Mouse (Mus musculus): ENCODE results near the gene CN725425. TPM values are rescaled to one million over a fixed set of nuclear protein-coding genes. Genes with fewer than 3 reads are reported as not detected.

Gene CN725425
- not detected in 2 replicates for polyA plus RNA-seq (2014; fragmentation: Nextera tagmentation; extraction: Ambion mirVana)

DNA sequence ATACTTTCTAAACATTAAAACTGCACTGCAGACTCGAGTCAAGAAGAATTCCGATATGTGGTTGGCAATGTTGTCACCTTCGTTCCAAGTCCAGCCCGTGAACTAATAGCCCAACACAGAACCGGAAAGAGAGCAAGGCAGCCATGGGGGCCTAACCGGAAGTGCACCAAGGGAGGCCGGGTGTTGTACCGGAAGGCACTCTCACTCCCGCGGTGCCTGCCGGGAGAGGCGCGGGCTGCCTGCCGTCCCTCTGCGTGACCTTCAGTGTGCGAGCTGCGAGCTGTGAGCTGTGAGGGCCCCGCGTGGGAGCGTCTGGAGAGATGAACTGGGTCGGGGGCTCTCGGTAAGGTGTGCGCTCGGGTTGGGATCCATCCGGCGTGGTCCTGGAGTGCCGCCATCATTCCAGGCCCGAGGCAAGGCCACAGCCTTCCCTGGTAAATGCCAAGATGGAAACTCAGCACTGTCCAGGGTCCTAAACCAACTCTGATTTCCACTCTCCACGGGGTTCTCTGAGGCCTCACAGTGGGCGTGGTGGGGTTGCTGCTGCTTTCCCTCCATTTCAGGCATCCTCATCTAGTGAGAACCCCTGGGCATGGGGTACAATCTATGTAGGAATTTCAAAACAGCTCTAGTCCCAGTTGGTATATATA, at the start of gene CN725425:
TSS of gene CN725425 (plus strand) at position 239 of the 650 bp plus-strand sequence.
- Histone ChIP-seq H3K4me1 (ENCODE audit: insufficient read depth) (no peaks in the 10 kb centered on the region), H3K4me2 (no peak within 1 kb of the TSS), H3K9ac (no peak within 1 kb of the TSS), H3K27me3 (ENCODE audit: insufficient read depth, low read length) (no peaks in the 10 kb centered on the region), H3K9me3 (ENCODE audit: low read depth, low read length) (no peaks in the 10 kb centered on the region), H3K4me3 (ENCODE audit: low read depth, low read length) (no peak within 1 kb of the TSS), H3K27ac (ENCODE audit: low read depth) (no peak within 1 kb of the TSS), H3K36me3 (ENCODE audit: insufficient read depth) (no peaks in the 10 kb centered on the region)
- 85% methylated on average over 30 of the region's 30 CpGs for WGBS
- DNase-seq: no peak
- no peak for TF ChIP-seq CTCF (IDR thresholded peaks at IDR 0.05; ENCODE audit: low read depth)
- ATAC-seq (ENCODE audit: insufficient read depth): no peak

DNA sequence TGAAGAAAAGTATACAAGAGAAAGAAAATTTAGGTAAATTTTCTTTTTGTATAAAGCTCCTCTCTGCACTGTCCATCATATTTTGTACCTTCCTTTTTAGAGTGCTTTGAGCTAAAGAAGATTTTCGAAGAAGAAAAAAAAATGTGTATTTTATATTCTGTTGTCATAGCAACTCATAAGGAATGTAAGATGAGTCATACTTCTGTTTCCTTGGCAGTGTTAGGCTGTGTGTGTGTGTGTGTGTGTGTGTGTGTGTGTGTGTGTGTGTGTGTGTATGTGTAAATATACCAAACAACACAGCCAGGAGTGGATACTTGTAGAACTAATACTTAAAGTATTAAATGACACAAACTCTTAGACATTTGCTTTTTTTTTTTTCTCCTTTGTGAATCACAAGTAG, 46.7 kb upstream of the CN725425 start:
- H3K4me1 ChIP-seq (ENCODE audit: insufficient read depth): no peaks in the 10 kb centered on the region
- 0 out of 2 replicates have a peak, but pooled peaks cover 3% of the 10 kb centered on the region for H3K9me3 ChIP-seq (ENCODE audit: low read depth, low read length)
- H3K36me3 ChIP-seq (ENCODE audit: insufficient read depth): no peaks in the 10 kb centered on the region
- no peak overlapping the region for H3K27ac ChIP-seq (ENCODE audit: low read depth)
- H3K27me3 ChIP-seq (ENCODE audit: insufficient read depth, low read length): no peaks in the 10 kb centered on the region
- H3K4me2 ChIP-seq: no peak overlapping the region
- no peak for TF ChIP-seq CTCF (IDR thresholded peaks at IDR 0.05; ENCODE audit: low read depth)
- ATAC-seq (ENCODE audit: insufficient read depth) (no peak; the same call in 1 of the 2 replicates), DNase-seq (peak; percentile 6)
- no peak overlapping the region for H3K4me3 ChIP-seq (ENCODE audit: low read depth, low read length)
- WGBS: 27% methylated on average over 1 of the region's 1 CpGs
- no peak overlapping the region for H3K9ac ChIP-seq

DNA sequence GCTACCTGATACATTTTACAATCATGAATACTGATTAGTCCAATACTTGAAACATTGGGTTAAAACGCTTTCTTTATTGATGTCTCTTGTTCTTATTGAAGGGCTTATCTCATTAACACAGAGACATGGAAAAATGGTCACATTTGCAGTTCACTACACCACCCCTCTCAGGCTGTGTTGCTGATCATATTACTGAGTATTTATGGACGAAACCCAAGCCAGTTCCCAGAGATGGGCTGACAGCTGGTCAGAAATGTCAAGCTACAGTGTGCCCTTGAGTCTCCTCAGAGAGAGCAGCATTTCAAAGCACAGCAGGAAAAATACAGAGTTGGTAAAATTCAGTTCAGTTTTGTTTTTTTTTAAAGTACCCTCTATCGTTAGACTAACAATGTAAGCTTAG, 46.0 kb upstream of the CN725425 start:
- ATAC-seq (ENCODE audit: insufficient read depth): no peak
- no peak overlapping the region for H3K4me2 ChIP-seq
- H3K27me3 ChIP-seq (ENCODE audit: insufficient read depth, low read length): no peaks in the 10 kb centered on the region
- H3K36me3 ChIP-seq (ENCODE audit: insufficient read depth): no peaks in the 10 kb centered on the region
- no peak overlapping the region for H3K9ac ChIP-seq
- no peak overlapping the region for H3K4me3 ChIP-seq (ENCODE audit: low read depth, low read length)
- WGBS: 80% methylated on average over 3 of the region's 3 CpGs
- no peak overlapping the region for H3K27ac ChIP-seq (ENCODE audit: low read depth)
- DNase-seq: no peak
- no peaks in the 10 kb centered on the region for H3K4me1 ChIP-seq (ENCODE audit: insufficient read depth)
- 0 out of 2 replicates have a peak, but pooled peaks cover 3% of the 10 kb centered on the region for H3K9me3 ChIP-seq (ENCODE audit: low read depth, low read length)
- no peak for TF ChIP-seq CTCF (IDR thresholded peaks at IDR 0.05; ENCODE audit: low read depth)

DNA sequence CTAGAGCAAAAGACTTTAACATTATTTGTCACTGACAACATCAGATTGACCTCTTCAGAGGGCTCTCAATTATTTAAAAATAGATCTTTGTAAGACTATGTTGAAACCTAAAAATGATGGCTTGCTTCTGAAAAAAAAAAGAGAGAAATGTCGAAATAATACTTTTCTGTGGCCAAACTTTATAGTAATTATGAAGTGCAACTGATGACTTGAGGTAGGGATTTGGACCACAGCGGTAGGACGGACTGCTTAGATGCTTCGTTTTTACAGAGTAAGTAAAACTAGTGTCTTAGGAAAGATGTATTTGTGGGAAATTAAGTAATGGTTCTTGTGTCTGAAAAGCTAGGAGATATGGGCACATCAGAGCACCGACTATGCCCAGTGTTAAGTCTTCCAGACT, 38.1 kb upstream of the CN725425 start:
- no peaks in the 10 kb centered on the region for H3K4me1 ChIP-seq (ENCODE audit: insufficient read depth)
- WGBS: 59% methylated on average over 5 of the region's 5 CpGs
- DNase-seq (no peak), ATAC-seq (ENCODE audit: insufficient read depth) (no peak)
- no peak overlapping the region for H3K4me2 ChIP-seq
- H3K27ac ChIP-seq (ENCODE audit: low read depth): no peak overlapping the region
- H3K36me3 ChIP-seq (ENCODE audit: insufficient read depth): no peaks in the 10 kb centered on the region
- no peak overlapping the region for H3K4me3 ChIP-seq (ENCODE audit: low read depth, low read length)
- H3K9me3 ChIP-seq (ENCODE audit: low read depth, low read length): 0 out of 2 replicates have a peak, but pooled peaks cover under 1% of the 10 kb centered on the region
- no peak overlapping the region for H3K9ac ChIP-seq
- TF ChIP-seq CTCF (IDR thresholded peaks at IDR 0.05; ENCODE audit: low read depth): no peak
- H3K27me3 ChIP-seq (ENCODE audit: insufficient read depth, low read length): no peaks in the 10 kb centered on the region

DNA sequence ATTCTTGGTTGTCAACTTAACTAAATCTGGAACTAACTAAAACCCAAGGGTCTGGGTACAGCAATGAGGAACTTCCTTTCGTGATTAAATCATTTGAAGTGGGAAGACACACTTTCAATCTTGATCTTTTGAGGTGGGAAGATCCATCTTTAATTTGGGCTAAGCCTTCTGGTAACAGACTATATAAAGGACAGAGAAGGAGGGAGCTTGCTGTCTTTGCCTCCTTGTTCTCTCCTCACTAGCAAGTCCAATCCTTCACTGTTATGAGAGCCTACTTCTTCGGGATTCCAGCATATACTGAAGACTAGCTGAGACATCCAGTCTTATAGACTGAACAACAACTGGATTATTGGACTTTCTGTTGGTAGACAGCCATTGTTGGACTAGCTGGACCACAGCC, 35.8 kb upstream of the CN725425 start:
- no peak for TF ChIP-seq CTCF (IDR thresholded peaks at IDR 0.05; ENCODE audit: low read depth)
- 82% methylated on average over 2 of the region's 2 CpGs for WGBS
- ATAC-seq (ENCODE audit: insufficient read depth): no peak
- Histone ChIP-seq H3K4me3 (ENCODE audit: low read depth, low read length) (no peak overlapping the region), H3K27me3 (ENCODE audit: insufficient read depth, low read length) (no peaks in the 10 kb centered on the region), H3K9ac (no peak overlapping the region), H3K9me3 (ENCODE audit: low read depth, low read length) (no peaks in the 10 kb centered on the region), H3K4me1 (ENCODE audit: insufficient read depth) (no peaks in the 10 kb centered on the region), H3K4me2 (no peak overlapping the region), H3K27ac (ENCODE audit: low read depth) (no peak overlapping the region), H3K36me3 (ENCODE audit: insufficient read depth) (no peaks in the 10 kb centered on the region)
- DNase-seq: no peak

DNA sequence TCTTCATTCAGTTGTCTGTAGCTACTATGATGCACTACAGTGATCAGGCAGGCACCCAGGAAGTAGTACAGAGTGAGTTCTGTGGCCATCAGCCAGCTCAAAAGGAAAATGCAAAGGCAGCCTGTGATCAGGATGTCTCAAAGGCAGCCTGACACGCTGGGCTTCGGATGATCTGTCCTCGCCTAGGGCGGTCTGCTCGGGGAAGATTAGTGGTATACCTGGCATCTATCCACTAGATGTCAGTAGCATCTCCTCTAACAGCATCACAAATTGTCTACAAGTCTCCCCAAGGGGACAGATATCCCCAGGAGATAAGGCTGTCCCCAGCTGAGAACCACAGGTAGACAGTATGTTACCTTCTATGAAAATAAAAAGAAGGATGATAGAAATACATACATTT, 34.3 kb upstream of the CN725425 start:
- Histone ChIP-seq H3K27me3 (ENCODE audit: insufficient read depth, low read length) (no peaks in the 10 kb centered on the region), H3K27ac (ENCODE audit: low read depth) (no peak overlapping the region), H3K4me2 (no peak overlapping the region), H3K9ac (no peak overlapping the region), H3K4me3 (ENCODE audit: low read depth, low read length) (no peak overlapping the region), H3K4me1 (ENCODE audit: insufficient read depth) (no peaks in the 10 kb centered on the region), H3K36me3 (ENCODE audit: insufficient read depth) (no peaks in the 10 kb centered on the region), H3K9me3 (ENCODE audit: low read depth, low read length) (no peaks in the 10 kb centered on the region)
- DNase-seq: peak; percentile 57
- peak; percentile 58; the same call in 1 of the 2 replicates for ATAC-seq (ENCODE audit: insufficient read depth)
- TF ChIP-seq CTCF (IDR thresholded peaks at IDR 0.05; ENCODE audit: low read depth): peak; percentile 63
- WGBS: 6% methylated on average over 5 of the region's 5 CpGs

DNA sequence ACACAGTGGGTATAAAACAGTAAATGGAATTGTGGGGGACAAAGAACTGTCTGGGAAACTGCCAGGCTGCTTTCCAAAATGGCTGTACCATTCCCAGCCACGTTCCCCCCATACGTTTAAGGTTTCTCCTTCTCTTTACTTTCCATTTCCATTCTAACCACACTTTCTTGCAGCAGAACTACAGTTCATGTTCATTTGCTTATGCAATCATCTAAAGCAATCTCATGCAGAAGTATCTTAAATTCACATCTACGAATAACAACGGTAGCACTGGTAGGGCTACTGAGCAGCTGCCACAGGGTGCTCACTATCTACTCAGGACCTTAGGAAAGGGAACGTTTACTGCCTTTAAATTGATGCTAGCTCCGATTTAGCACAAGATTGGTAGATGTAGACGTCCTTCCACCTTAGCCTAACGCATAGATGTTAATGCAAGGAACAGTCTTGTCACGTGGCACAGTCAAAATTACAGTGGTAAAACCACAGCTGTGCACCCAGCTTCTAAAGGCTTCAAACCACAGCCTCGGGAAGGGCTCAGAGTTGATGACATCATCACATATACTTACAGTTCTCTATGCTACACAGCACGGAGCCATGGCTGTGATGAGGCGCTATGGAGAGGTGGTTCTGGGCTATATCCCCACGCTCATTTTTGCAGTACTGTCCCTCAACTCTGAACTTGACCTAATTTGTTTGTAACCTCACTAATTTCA, 31.3 kb upstream of the CN725425 start:
- ATAC-seq (ENCODE audit: insufficient read depth) (no peak), DNase-seq (no peak)
- Histone ChIP-seq H3K9me3 (ENCODE audit: low read depth, low read length) (no peaks in the 10 kb centered on the region), H3K27ac (ENCODE audit: low read depth) (no peak overlapping the region), H3K27me3 (ENCODE audit: insufficient read depth, low read length) (no peaks in the 10 kb centered on the region), H3K36me3 (ENCODE audit: insufficient read depth) (no peaks in the 10 kb centered on the region), H3K4me3 (ENCODE audit: low read depth, low read length) (no peak overlapping the region), H3K4me2 (no peak overlapping the region), H3K4me1 (ENCODE audit: insufficient read depth) (no peaks in the 10 kb centered on the region), H3K9ac (no peak overlapping the region)
- 79% methylated on average over 13 of the region's 13 CpGs for WGBS
- no peak for TF ChIP-seq CTCF (IDR thresholded peaks at IDR 0.05; ENCODE audit: low read depth)
